Mouse (Mus musculus) erythroid progenitor cell, adult 5-6 weeks (primary cell): ENCODE measurements around the gene Qrfpr. TPM values are rescaled to one million over a fixed set of nuclear protein-coding genes. Genes with fewer than 3 reads are reported as not detected.

Experiments used
- ATAC-seq: replicated peaks from 2 replicates; pipeline ENCODE4 v1.8.0; 2016; ENCODE audit warnings: moderate number of reproducible peaks, mild to moderate bottlenecking, moderate TSS enrichment, inconsistent platforms; ENCODE audit not compliant: poor library complexity, low FRiP score, severe bottlenecking
- total RNA-seq, 2 experiments: library from RNA; stranded (forward) in 1 of 2; stranded (reverse) in 1 of 2; fragments of 150-400 nt in 1 of 2; fragments of 186-747, 209-891 nt in 1 of 2; gene quantifications; 2 replicates each; pipeline versions ENCODE4 v1.2.3 to v1.2.4; 2015 to 2017; ENCODE audit warnings: low replicate concordance in 2 of 2

Gene Qrfpr
- total RNA-seq, 2 experiments from 2014 or later: not detected

- no peak for ATAC-seq
Measured at GRCm38 (mm10) chr3:36155268-36155667, 66.8 kb downstream of the Qrfpr start.

- peak; percentile 98 for ATAC-seq
Measured at GRCm38 (mm10) chr3:36150934-36151686, 71.0 kb downstream of the Qrfpr start, which contains the start of gene D3Ertd254e. D3Ertd254e (plus strand) TSS chr3:36151017.

- no peak for ATAC-seq
Measured at GRCm38 (mm10) chr3:36150537-36150933, 71.6 kb downstream of the Qrfpr start.

GRCm38 (mm10) chr3:36138996-36139395 is 83.1 kb downstream of the Qrfpr start:
- no peak for ATAC-seq

GRCm38 (mm10) chr3:36138171-36138660 is 83.9 kb downstream of the Qrfpr start:
- ATAC-seq: no peak

- no peak for ATAC-seq
Measured at GRCm38 (mm10) chr3:36137560-36137959, 84.6 kb downstream of the Qrfpr start.

- ATAC-seq: no peak
Measured at GRCm38 (mm10) chr3:36136152-36136551, 86.0 kb downstream of the Qrfpr start.

Other genes starting within 250 kb of the Qrfpr start
- 1.1 and 2.1 TPM in 2 replicates for gene Mccc1, start 221.6 kb downstream of the Qrfpr start, total RNA-seq (2015; ENCODE audit: low replicate concordance)
- gene Mccc1, start 221.6 kb downstream of the Qrfpr start, total RNA-seq (2017; ENCODE audit: low replicate concordance): 2.1 and 6.3 TPM in 2 replicates
- gene Ccdc144b, start 168.8 kb downstream of the Qrfpr start, total RNA-seq (2015; ENCODE audit: low replicate concordance): not detected in 2 replicates
- not detected in 2 replicates for gene Ccdc144b, start 168.8 kb downstream of the Qrfpr start, total RNA-seq (2017; ENCODE audit: low replicate concordance)
- 15.1 and 16.2 TPM in 2 replicates for gene Acad9, start 156.3 kb downstream of the Qrfpr start, total RNA-seq (2015; ENCODE audit: low replicate concordance)
- 4.5 and 22.6 TPM in 2 replicates for gene Acad9, start 156.3 kb downstream of the Qrfpr start, total RNA-seq (2017; ENCODE audit: low replicate concordance)
- 0.84 and 1.8 TPM in 2 replicates for gene D3Ertd254e, start 71.3 kb downstream of the Qrfpr start, total RNA-seq (2015; ENCODE audit: low replicate concordance)
- gene D3Ertd254e, start 71.3 kb downstream of the Qrfpr start, total RNA-seq (2017; ENCODE audit: low replicate concordance): 0.64 and 0.68 TPM in 2 replicates